Mouse (Mus musculus) neural tube, embryonic 11.5 days (tissue): ENCODE measurements around the gene Mettl7a2. TPM values are rescaled to one million over a fixed set of nuclear protein-coding genes. Genes with fewer than 3 reads are reported as not detected.
"Not testable (repeated sequence)": the region's sequence is repeated elsewhere in the genome, so short reads cannot be mapped to it uniquely, and the experiment has no call there.

Experiments used
- ATAC-seq: fragments of 200-750 bp; cut with Nextera tagmentation; 2 replicates; pipeline ENCODE4 v1.8.0; 2017; ENCODE audit warnings: moderate number of reproducible peaks, mild to moderate bottlenecking, moderate TSS enrichment, moderate library complexity; ENCODE audit not compliant: insufficient read depth, low FRiP score, low TSS enrichment
- DNase-seq: peaks from one replicate; pipeline ENCODE4 v3.0.0-alpha.2; 2015; ENCODE audit warnings: low spot score
- H3K27ac ChIP-seq: fragments of 300-500 bp; sonication (generic); 2 replicates; pipeline ENCODE4 v1.5.1; 2014; ENCODE audit warnings: low read depth, mild to moderate bottlenecking, low read length
- H3K27me3 ChIP-seq: fragments of 300-500 bp; sonication (generic); 2 replicates; pipeline ENCODE4 v1.6.1; 2014; ENCODE audit warnings: mild to moderate bottlenecking, low read length, mixed read lengths; ENCODE audit not compliant: control insufficient read depth, insufficient read depth
- H3K36me3 ChIP-seq: fragments of 300-500 bp; sonication (generic); 2 replicates; pipeline ENCODE4 v1.6.1; 2014; ENCODE audit warnings: mild to moderate bottlenecking, low read length, moderate library complexity, mixed read lengths; ENCODE audit not compliant: control insufficient read depth, insufficient read depth
- H3K4me1 ChIP-seq: fragments of 300-500 bp; sonication (generic); 2 replicates; pipeline ENCODE4 v1.6.1; 2014; ENCODE audit warnings: low read length, mixed read lengths; ENCODE audit not compliant: control insufficient read depth, insufficient read depth
- H3K4me2 ChIP-seq: fragments of 300-500 bp; sonication (generic); 2 replicates; pipeline ENCODE4 v1.6.1; 2014; ENCODE audit warnings: low read depth, mild to moderate bottlenecking, moderate library complexity
- H3K4me3 ChIP-seq: fragments of 300-500 bp; sonication (generic); 2 replicates; pipeline ENCODE4 v1.5.1; 2014; ENCODE audit warnings: low read depth, low read length
- H3K9ac ChIP-seq: fragments of 300-500 bp; sonication (generic); 2 replicates; pipeline ENCODE4 v1.6.1; 2014; ENCODE audit warnings: mild to moderate bottlenecking, low read length
- H3K9me3 ChIP-seq: fragments of 300-500 bp; sonication (generic); 2 replicates; pipeline ENCODE4 v1.6.1; 2016; ENCODE audit warnings: low read length; ENCODE audit not compliant: control insufficient read depth
- WGBS: fragments of 180-500 bp; shearing (Covaris S2); extraction: QIAGEN DNeasy Blood & Tissue Kit; methylation state at CpG from one replicate; pipeline ENCODE4 v1.1.7; 2014; 5-methylcytosine and 5-hydroxymethylcytosine counted together
- polyA plus RNA-seq: library from polyadenylated mRNA; unstranded; fragments of >200 nt; fragmentation: Nextera tagmentation; extraction: Ambion mirVana; gene quantifications from 2 replicates; pipeline ENCODE4 v1.2.1, GENCODE M21; 2014

Gene Mettl7a2
- 0.15 TPM in 1 of 2 replicates, not detected in the other for polyA plus RNA-seq

GRCm38 (mm10) chr15:100352711-100353250, at the start of gene Mettl7a2, which contains the start of gene Methig1:
Gene Mettl7a2, plus strand, starts transcription at chr15:100353200.
Gene Methig1, plus strand, starts transcription at chr15:100353149.
- WGBS = 79% methylated on average over 10 of the region's 10 CpGs
- Histone ChIP-seq H3K36me3 (no peaks in the 10 kb centered on the region), H3K27me3 (no peaks in the 10 kb centered on the region), H3K9ac (no peak within 1 kb of the TSS), H3K4me2 (no peak within 1 kb of the TSS), H3K27ac (no peak within 1 kb of the TSS), H3K4me1 (no peaks in the 10 kb centered on the region), H3K4me3 (no peak within 1 kb of the TSS), H3K9me3 (no peaks in the 10 kb centered on the region)
- no peak for ATAC-seq
- DNase-seq = no peak

GRCm38 (mm10) chr15:100303428-100304018, 49.5 kb upstream of the Mettl7a2 start:
- Histone ChIP-seq H3K4me2 (no peak overlapping the region), H3K9ac (no peak overlapping the region)

GRCm38 (mm10) chr15:100304019-100304991, 48.7 kb upstream of the Mettl7a2 start, which contains the start of gene Mettl7a1:
Gene Mettl7a1, plus strand, starts transcription at chr15:100304140.
- WGBS = 7% methylated on average over 21 of the region's 30 CpGs
- ATAC-seq = peak; percentile 75
- no peaks in the 10 kb centered on the region; the same call in 1 of the 2 replicates for H3K4me1 ChIP-seq

More at GRCm38 (mm10) chr15:100303428-100304018, 49.5 kb upstream of the Mettl7a2 start:
- Histone ChIP-seq H3K36me3 (no peaks in the 10 kb centered on the region), H3K4me1 (no peaks in the 10 kb centered on the region; the same call in 1 of the 2 replicates), H3K27ac (no peak overlapping the region), H3K27me3 (no peaks in the 10 kb centered on the region), H3K9me3 (no peaks in the 10 kb centered on the region), H3K4me3 (no peak overlapping the region)
- 59% methylated on average over 8 of the region's 8 CpGs for WGBS
- no peak for DNase-seq
- no peak for ATAC-seq

GRCm38 (mm10) chr15:100306201-100306600, 46.8 kb upstream of the Mettl7a2 start:
- Histone ChIP-seq H3K4me1 (no peaks in the 10 kb centered on the region; the same call in 1 of the 2 replicates), H3K27ac (no peak overlapping the region), H3K4me3 (no peak overlapping the region), H3K36me3 (no peaks in the 10 kb centered on the region), H3K4me2 (no peak overlapping the region), H3K9me3 (no peaks in the 10 kb centered on the region), H3K9ac (no peak overlapping the region), H3K27me3 (no peaks in the 10 kb centered on the region)
- WGBS = 88% methylated on average over 2 of the region's 2 CpGs
- ATAC-seq = no peak
- DNase-seq = no peak

More at GRCm38 (mm10) chr15:100304019-100304991, 48.7 kb upstream of the Mettl7a2 start, which contains the start of gene Mettl7a1:
- Histone ChIP-seq H3K27me3 (no peaks in the 10 kb centered on the region), H3K4me2 (peak within 1 kb of the TSS; percentile 62), H3K9me3 (no peaks in the 10 kb centered on the region), H3K27ac (peak within 1 kb of the TSS; percentile 45), H3K4me3 (peak within 1 kb of the TSS; percentile 46), H3K36me3 (no peaks in the 10 kb centered on the region), H3K9ac (peak within 1 kb of the TSS; percentile 67)
- peak; percentile 83 for DNase-seq

- ATAC-seq, H3K4me1 ChIP-seq, H3K36me3 ChIP-seq, H3K9me3 ChIP-seq, H3K9ac ChIP-seq, H3K27me3 ChIP-seq, H3K4me2 ChIP-seq, H3K27ac ChIP-seq, H3K4me3 ChIP-seq: not testable (repeated sequence)
- DNase-seq = peak; percentile 35
- 46% methylated on average over 11 of the region's 11 CpGs for WGBS
These were observed 45.4 kb upstream of the Mettl7a2 start for GRCm38 (mm10) chr15:100307438-100308096.

GRCm38 (mm10) chr15:100312346-100312745, 40.7 kb upstream of the Mettl7a2 start:
- Histone ChIP-seq H3K36me3 (no peaks in the 10 kb centered on the region), H3K27ac (no peak overlapping the region), H3K4me2 (no peak overlapping the region), H3K4me3 (no peak overlapping the region), H3K9me3 (no peaks in the 10 kb centered on the region), H3K27me3 (no peaks in the 10 kb centered on the region), H3K4me1 (no peaks in the 10 kb centered on the region), H3K9ac (no peak overlapping the region)
- 92% methylated on average over 2 of the region's 2 CpGs for WGBS
- ATAC-seq (no peak), DNase-seq (no peak)

GRCm38 (mm10) chr15:100314448-100315145, 38.4 kb upstream of the Mettl7a2 start:
- Histone ChIP-seq H3K27ac (no peak overlapping the region), H3K27me3 (no peaks in the 10 kb centered on the region), H3K4me1 (no peaks in the 10 kb centered on the region), H3K36me3 (no peaks in the 10 kb centered on the region), H3K9me3 (no peaks in the 10 kb centered on the region), H3K4me3 (no peak overlapping the region), H3K9ac (no peak overlapping the region), H3K4me2 (no peak overlapping the region)
- DNase-seq (no peak), ATAC-seq (no peak)
- 94% methylated on average over 5 of the region's 5 CpGs for WGBS
